Mouse (Mus musculus) lung, postnatal 14 days (tissue): ENCODE data around the gene Has3.

ENCODE experiments used
- DNase-seq: peaks from one replicate; pipeline ENCODE4 v3.0.0; 2021

Gene Has3

DNA sequence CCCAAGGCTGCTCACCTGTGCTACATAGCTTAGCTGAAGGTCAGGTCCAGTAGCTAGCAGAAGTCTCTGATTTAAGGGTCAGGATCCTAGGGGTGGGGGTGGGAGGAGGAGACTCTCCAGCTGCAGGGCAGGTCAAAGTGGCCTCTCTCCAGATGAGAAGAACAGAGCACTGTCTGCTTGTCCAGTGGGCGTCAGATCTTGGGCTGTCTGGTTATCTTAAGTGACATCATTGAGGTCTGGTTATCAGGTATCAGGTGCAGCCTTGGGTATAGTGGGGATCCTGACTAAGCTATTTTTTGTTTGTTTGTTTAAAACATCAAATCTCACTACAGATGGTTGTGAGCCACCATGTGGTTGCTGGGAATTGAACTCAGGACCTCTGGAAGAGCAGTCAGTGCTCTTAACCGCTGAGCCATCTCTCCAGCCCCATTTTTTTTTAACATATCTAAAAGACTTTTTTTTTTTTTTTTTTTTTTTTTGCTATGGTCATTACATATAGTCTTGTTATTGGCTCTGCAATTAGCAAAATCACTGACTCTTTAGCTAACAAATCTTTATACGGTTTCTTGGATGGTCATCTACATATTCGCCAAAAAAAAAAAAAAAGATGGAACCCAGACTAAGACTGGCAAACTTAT is 63.6 kb downstream of the Has3 start:
- no peak for DNase-seq
